Mouse (Mus musculus): Measurements from ENCODE around the gene Ldha. TPM values are rescaled to one million over a fixed set of nuclear protein-coding genes. Genes with fewer than 3 reads are reported as not detected.
A peak's percentile ranks its signal among the peaks of the same experiment; 100 is the strongest.
"Not testable (repeated sequence)": the region's sequence is repeated elsewhere in the genome, so short reads cannot be mapped to it uniquely, and the experiment has no call there.

Ldha gene
- polyA plus RNA-seq, 1 experiment from 2014 or later = 2,643 TPM

GRCm38 (mm10) chr7:46830799-46831590 is 10.3 kb upstream of the Ldha start:
- no peak for DNase-seq (ENCODE audit: low spot score)
- no peak overlapping the region for H3K4me3 ChIP-seq
- WGBS = 66% methylated on average over 13 of the region's 13 CpGs

GRCm38 (mm10) chr7:46831693-46832092 is 9.6 kb upstream of the Ldha start:
- peaks cover 17% of the 10 kb centered on the region for H3K4me1 ChIP-seq
- no peak overlapping the region for H3K4me3 ChIP-seq
- 77% methylated on average over 8 of the region's 8 CpGs for WGBS
- no peaks in the 10 kb centered on the region for H3K27me3 ChIP-seq (replicated peaks; ENCODE audit: low read depth, poor library complexity, severe bottlenecking)
- no peak for DNase-seq (ENCODE audit: low spot score)
- no peaks in the 10 kb centered on the region for H3K36me3 ChIP-seq (replicated peaks)
- H3K27ac ChIP-seq (replicated peaks) = no peak overlapping the region
- no peaks in the 10 kb centered on the region for H3K9me3 ChIP-seq

More at GRCm38 (mm10) chr7:46830799-46831590, 10.3 kb upstream of the Ldha start:
- no peaks in the 10 kb centered on the region for H3K9me3 ChIP-seq
- no peaks in the 10 kb centered on the region for H3K27me3 ChIP-seq (replicated peaks; ENCODE audit: low read depth, poor library complexity, severe bottlenecking)
- no peaks in the 10 kb centered on the region for H3K36me3 ChIP-seq (replicated peaks)
- H3K27ac ChIP-seq (replicated peaks) = no peak overlapping the region
- H3K4me1 ChIP-seq = peaks cover 17% of the 10 kb centered on the region

- H3K27ac ChIP-seq (replicated peaks); H3K9me3 ChIP-seq; H3K4me3 ChIP-seq; H3K27me3 ChIP-seq (replicated peaks; ENCODE audit: low read depth, poor library complexity, severe bottlenecking); H3K36me3 ChIP-seq (replicated peaks); DNase-seq (ENCODE audit: low spot score): not testable (repeated sequence)
- H3K4me1 ChIP-seq = peaks cover 17% of the 10 kb centered on the region
- WGBS = 94% methylated on average over 11 of the region's 11 CpGs
Measured at GRCm38 (mm10) chr7:46832112-46832810, 9.0 kb upstream of the Ldha start.

GRCm38 (mm10) chr7:46833266-46833665 is 8.0 kb upstream of the Ldha start:
- H3K27me3 ChIP-seq (replicated peaks; ENCODE audit: low read depth, poor library complexity, severe bottlenecking) = no peaks in the 10 kb centered on the region
- no peaks in the 10 kb centered on the region for H3K9me3 ChIP-seq
- H3K4me3 ChIP-seq = no peak overlapping the region
- peaks cover 24% of the 10 kb centered on the region for H3K4me1 ChIP-seq
- WGBS = 74% methylated on average over 6 of the region's 6 CpGs
- DNase-seq (ENCODE audit: low spot score) = peak; percentile 31
- H3K36me3 ChIP-seq (replicated peaks) = no peaks in the 10 kb centered on the region
- H3K27ac ChIP-seq (replicated peaks) = no peak overlapping the region

- no peak overlapping the region for H3K27ac ChIP-seq (replicated peaks)
- no peak for DNase-seq (ENCODE audit: low spot score)
- H3K36me3 ChIP-seq (replicated peaks) = no peaks in the 10 kb centered on the region
- no peaks in the 10 kb centered on the region for H3K9me3 ChIP-seq
- H3K4me1 ChIP-seq = peaks cover 29% of the 10 kb centered on the region
- no peak overlapping the region for H3K4me3 ChIP-seq
- 90% methylated on average over 7 of the region's 7 CpGs for WGBS
- H3K27me3 ChIP-seq (replicated peaks; ENCODE audit: low read depth, poor library complexity, severe bottlenecking) = no peaks in the 10 kb centered on the region
Measured at GRCm38 (mm10) chr7:46833670-46834255, 7.5 kb upstream of the Ldha start.

- Histone ChIP-seq H3K4me3 (no peak overlapping the region), H3K27me3 (replicated peaks; ENCODE audit: low read depth, poor library complexity, severe bottlenecking) (0 out of 2 replicates have a peak, but pooled peaks cover 3% of the 10 kb centered on the region), H3K4me1 (peaks cover 40% of the 10 kb centered on the region), H3K9me3 (no peaks in the 10 kb centered on the region), H3K27ac (replicated peaks) (peak overlapping the region; percentile 59; the same call in 1 of the 2 replicates), H3K36me3 (replicated peaks) (no peaks in the 10 kb centered on the region)
- no peak for DNase-seq (ENCODE audit: low spot score)
- 18% methylated on average over 14 of the region's 14 CpGs for WGBS
Measured at GRCm38 (mm10) chr7:46834994-46835610, 6.2 kb upstream of the Ldha start.

GRCm38 (mm10) chr7:46836357-46836756 is 4.9 kb upstream of the Ldha start:
- no peak overlapping the region for H3K4me3 ChIP-seq
- no peaks in the 10 kb centered on the region for H3K36me3 ChIP-seq (replicated peaks)
- peaks cover 15% of the 10 kb centered on the region for H3K27me3 ChIP-seq (replicated peaks; ENCODE audit: low read depth, poor library complexity, severe bottlenecking)
- no peak overlapping the region for H3K27ac ChIP-seq (replicated peaks)
- H3K4me1 ChIP-seq = peaks cover 45% of the 10 kb centered on the region
- H3K9me3 ChIP-seq = no peaks in the 10 kb centered on the region
- WGBS = 86% methylated on average over 5 of the region's 5 CpGs
- DNase-seq (ENCODE audit: low spot score) = no peak

- WGBS = 50% methylated on average over 5 of the region's 5 CpGs
- DNase-seq (ENCODE audit: low spot score) = no peak
- Histone ChIP-seq H3K4me3 (no peak overlapping the region), H3K4me1 (peaks cover 51% of the 10 kb centered on the region), H3K9me3 (no peaks in the 10 kb centered on the region), H3K27ac (replicated peaks) (no peak overlapping the region), H3K36me3 (replicated peaks) (no peaks in the 10 kb centered on the region), H3K27me3 (replicated peaks; ENCODE audit: low read depth, poor library complexity, severe bottlenecking) (peaks cover 23% of the 10 kb centered on the region)
Measured at GRCm38 (mm10) chr7:46837073-46837472, 4.2 kb upstream of the Ldha start.

GRCm38 (mm10) chr7:46838104-46838671 is 3.1 kb upstream of the Ldha start:
- H3K27me3 ChIP-seq (replicated peaks; ENCODE audit: low read depth, poor library complexity, severe bottlenecking) = peaks cover 32% of the 10 kb centered on the region
- no peaks in the 10 kb centered on the region for H3K36me3 ChIP-seq (replicated peaks)
- H3K27ac ChIP-seq (replicated peaks) = peak overlapping the region; percentile 77
- peaks cover 53% of the 10 kb centered on the region for H3K4me1 ChIP-seq
- no peaks in the 10 kb centered on the region for H3K9me3 ChIP-seq
- WGBS = 5% methylated on average over 9 of the region's 9 CpGs
- peak overlapping the region; percentile 36 for H3K4me3 ChIP-seq
- DNase-seq (ENCODE audit: low spot score) = peak; percentile 71

- peaks cover 32% of the 10 kb centered on the region for H3K27me3 ChIP-seq (replicated peaks; ENCODE audit: low read depth, poor library complexity, severe bottlenecking)
- peak overlapping the region; percentile 25; the same call in 1 of the 2 replicates for H3K4me3 ChIP-seq
- WGBS = 7% methylated on average over 8 of the region's 8 CpGs
- no peaks in the 10 kb centered on the region for H3K36me3 ChIP-seq (replicated peaks)
- H3K4me1 ChIP-seq = peaks cover 54% of the 10 kb centered on the region
- H3K9me3 ChIP-seq = no peaks in the 10 kb centered on the region
- no peak overlapping the region; the same call in 1 of the 2 replicates for H3K27ac ChIP-seq (replicated peaks)
- DNase-seq (ENCODE audit: low spot score) = peak; percentile 42
Measured at GRCm38 (mm10) chr7:46838891-46839302, 2.4 kb upstream of the Ldha start.

- Histone ChIP-seq H3K36me3 (replicated peaks) (no peaks in the 10 kb centered on the region), H3K9me3 (no peaks in the 10 kb centered on the region), H3K27ac (replicated peaks) (no peak overlapping the region), H3K4me3 (no peak overlapping the region), H3K4me1 (peaks cover 59% of the 10 kb centered on the region), H3K27me3 (replicated peaks; ENCODE audit: low read depth, poor library complexity, severe bottlenecking) (peaks cover 32% of the 10 kb centered on the region)
- no peak for DNase-seq (ENCODE audit: low spot score)
- WGBS = 25% methylated on average over 7 of the region's 7 CpGs
Measured at GRCm38 (mm10) chr7:46839446-46839845, 1.8 kb upstream of the Ldha start.

- DNase-seq (ENCODE audit: low spot score) = no peak
- Histone ChIP-seq H3K27ac (replicated peaks) (no peak overlapping the region), H3K4me3 (no peak overlapping the region), H3K27me3 (replicated peaks; ENCODE audit: low read depth, poor library complexity, severe bottlenecking) (peaks cover 32% of the 10 kb centered on the region), H3K4me1 (peaks cover 60% of the 10 kb centered on the region), H3K9me3 (no peaks in the 10 kb centered on the region), H3K36me3 (replicated peaks) (no peaks in the 10 kb centered on the region)
- 72% methylated on average over 5 of the region's 5 CpGs for WGBS
Measured at GRCm38 (mm10) chr7:46839861-46840260, 1.4 kb upstream of the Ldha start.
